Comparison of ENCODE assay signal across 27 mouse cellular contexts in genomic region chr10:83117851-83118250, GRCm38 (mm10).
DNase-seq lines count a peak whose midpoint lies in the region; ATAC-seq lines count a peak whose summit lies in the region.
"Had no signal": no experiment of that assay in that cellular context is flagged by ENCODE, and none has a peak within 500 bp of the region (broad histone marks: within the 10 kb centered on the region; RNA-seq: fewer than 3 reads in every experiment).

No protein-coding gene starts in this region.

- H3K27ac ChIP-seq in heart, embryonic 13.5 days (replicated peaks) = peak overlapping the region; percentile 70; the same call in 1 of the 2 replicates
- 0 out of 2 replicates have a peak overlapping the region, but pooled peaks have one; percentile 26 for H3K27ac ChIP-seq in midbrain, embryonic 15.5 days
- H3K27ac ChIP-seq in midbrain, embryonic 11.5 days (ENCODE audit: low read depth, low read length) = no peak overlapping the region
- H3K27ac ChIP-seq: embryonic facial prominence, embryonic 10.5 days; embryonic facial prominence, embryonic 13.5 days; forebrain, embryonic 12.5 days; heart, adult 2 months; hindbrain, embryonic 12.5 days; hindbrain, embryonic 15.5 days had no signal

- no peak for DNase-seq in heart, adult 9 months (ENCODE audit: low spot score in 2 of 2)
- no peak for DNase-seq in midbrain, embryonic 11.5 days (ENCODE audit: low spot score, missing footprints)
- peak; percentile 56 for DNase-seq in thymus, postnatal 14 days
- peak; percentile 28 to 54 for DNase-seq in thymus, postnatal 36 days
- DNase-seq in kidney, postnatal 4 days = no peak
- DNase-seq: adrenal gland, adult 8-10 months; adrenal gland, postnatal 25 days; B cell, adult 2 months; cerebellum, adult 11-12 months; cerebellum, adult 8-10 months; cerebellum, postnatal 10 days; cerebellum, postnatal 36 days; embryo, embryonic 11 days; gastrocnemius, postnatal 25 days; heart, adult 2 months had no signal

- H3K36me3 ChIP-seq in heart, embryonic 13.5 days = no peaks in the 10 kb centered on the region
- no peaks in the 10 kb centered on the region for H3K36me3 ChIP-seq in midbrain, embryonic 15.5 days (replicated peaks)
- no peaks in the 10 kb centered on the region for H3K36me3 ChIP-seq in midbrain, embryonic 11.5 days (ENCODE audit: control insufficient read depth, insufficient read depth, low read length)
- H3K36me3 ChIP-seq: embryonic facial prominence, embryonic 10.5 days; embryonic facial prominence, embryonic 13.5 days; forebrain, embryonic 12.5 days; forebrain, embryonic 15.5 days; heart, embryonic 12.5 days; hindbrain, embryonic 12.5 days; hindbrain, embryonic 15.5 days had no signal

- peaks cover 57% of the 10 kb centered on the region for H3K4me1 ChIP-seq in heart, embryonic 13.5 days
- H3K4me1 ChIP-seq in midbrain, embryonic 15.5 days = peaks cover 37% of the 10 kb centered on the region
- H3K4me1 ChIP-seq in midbrain, embryonic 11.5 days (ENCODE audit: control insufficient read depth, insufficient read depth, low read length) = peaks cover 5% of the 10 kb centered on the region; the same call in 1 of the 2 replicates

- no peak overlapping the region for H3K4me2 ChIP-seq in heart, embryonic 13.5 days
- H3K4me2 ChIP-seq in midbrain, embryonic 15.5 days = no peak overlapping the region
- H3K4me2 ChIP-seq in midbrain, embryonic 11.5 days = no peak overlapping the region
- H3K4me2 ChIP-seq: embryonic facial prominence, embryonic 13.5 days; forebrain, embryonic 12.5 days; forebrain, embryonic 15.5 days; hindbrain, embryonic 12.5 days; hindbrain, embryonic 15.5 days had no signal

- no peak for ATAC-seq in heart, embryonic 13.5 days (ENCODE audit: extremely low read depth, insufficient number of reproducible peaks, low FRiP score, low TSS enrichment)
- ATAC-seq in midbrain, embryonic 15.5 days (replicated peaks) = no peak
- ATAC-seq in midbrain, embryonic 11.5 days (ENCODE audit: low FRiP score) = no peak
- ATAC-seq: forebrain, embryonic 15.5 days had no signal

- WGBS in heart, embryonic 13.5 days = 83% methylated on average over 6 of the region's 6 CpGs
- WGBS in midbrain, embryonic 15.5 days = 74% methylated on average over 6 of the region's 6 CpGs
- 81% methylated on average over 6 of the region's 6 CpGs for WGBS in midbrain, embryonic 11.5 days

- H3K9me3 ChIP-seq in heart, embryonic 13.5 days = no peaks in the 10 kb centered on the region
- no peaks in the 10 kb centered on the region for H3K9me3 ChIP-seq in midbrain, embryonic 15.5 days
- no peaks in the 10 kb centered on the region for H3K9me3 ChIP-seq in midbrain, embryonic 11.5 days (ENCODE audit: control insufficient read depth, low read length)
- H3K9me3 ChIP-seq: embryonic facial prominence, embryonic 10.5 days; embryonic facial prominence, embryonic 13.5 days; forebrain, embryonic 12.5 days; forebrain, embryonic 15.5 days; heart, embryonic 12.5 days; hindbrain, embryonic 12.5 days; hindbrain, embryonic 15.5 days had no signal

- no peaks in the 10 kb centered on the region; the same call in 1 of the 2 replicates for H3K27me3 ChIP-seq in heart, embryonic 13.5 days (replicated peaks)
- H3K27me3 ChIP-seq in midbrain, embryonic 15.5 days (replicated peaks) = no peaks in the 10 kb centered on the region
- no peaks in the 10 kb centered on the region for H3K27me3 ChIP-seq in midbrain, embryonic 11.5 days (ENCODE audit: control insufficient read depth, insufficient read depth, low read length)
- H3K27me3 ChIP-seq: CH12.LX; embryonic facial prominence, embryonic 13.5 days; forebrain, embryonic 12.5 days; forebrain, embryonic 15.5 days; heart, embryonic 12.5 days; hindbrain, embryonic 15.5 days; Patski had no signal

- 0 out of 2 replicates have a peak overlapping the region, but pooled peaks have one; percentile 34 for H3K9ac ChIP-seq in heart, embryonic 13.5 days
- no peak overlapping the region for H3K9ac ChIP-seq in midbrain, embryonic 15.5 days
- H3K9ac ChIP-seq in midbrain, embryonic 11.5 days (ENCODE audit: low read length) = no peak overlapping the region
- H3K9ac ChIP-seq: embryonic facial prominence, embryonic 13.5 days; forebrain, embryonic 12.5 days; forebrain, embryonic 15.5 days; hindbrain, embryonic 12.5 days; hindbrain, embryonic 15.5 days had no signal

- no peak overlapping the region for H3K4me3 ChIP-seq in heart, embryonic 13.5 days
- H3K4me3 ChIP-seq in midbrain, embryonic 15.5 days = no peak overlapping the region
- no peak overlapping the region for H3K4me3 ChIP-seq in midbrain, embryonic 11.5 days (ENCODE audit: low read depth, low read length)
- H3K4me3 ChIP-seq: embryonic facial prominence, embryonic 10.5 days; embryonic facial prominence, embryonic 13.5 days; erythroblast, embryonic 14.5 days; forebrain, embryonic 12.5 days; forebrain, embryonic 15.5 days; heart, adult 2 months; heart, embryonic 12.5 days; hindbrain, embryonic 12.5 days; hindbrain, embryonic 15.5 days had no signal

Comparison
In these comparisons a context has a peak if more than half of its experiments do, and no peak if none do; other contexts are left out.
1. DNase-seq: peak in thymus, postnatal 14 days (single experiment) and thymus, postnatal 36 days (2 of 2); none in heart, adult 9 months (0 of 2), midbrain, embryonic 11.5 days (single experiment) and kidney, postnatal 4 days (0 of 2).